Mouse (Mus musculus) liver, adult (tissue): ENCODE data around the gene Exog.

Source experiments
- GATA4 ChIP-seq: IDR thresholded peaks from 2 replicates; pipeline ENCODE4 v1.6.1; 2014; ENCODE audit warnings: mild to moderate bottlenecking, low read length; ENCODE audit not compliant: insufficient replicate concordance

The Exog gene

GRCm38 (mm10) chr9:119444738-119445429 is at the start of gene Exog:
Exog (plus strand) TSS chr9:119444943.
- TF ChIP-seq GATA4: no peak; the same call in 1 of the 2 replicates

- TF ChIP-seq GATA4: no peak; the same call in 1 of the 2 replicates
These were observed 43.4 kb upstream of the Exog start for GRCm38 (mm10) chr9:119401351-119401750.

GRCm38 (mm10) chr9:119401801-119402214 is 42.9 kb upstream of the Exog start, which contains the start of gene Acvr2b:
Acvr2b (plus strand) TSS chr9:119402118.
- no peak for TF ChIP-seq GATA4

GRCm38 (mm10) chr9:119402253-119403235 is 42.2 kb upstream of the Exog start:
- TF ChIP-seq GATA4: no peak

- TF ChIP-seq GATA4: no peak
These were observed 41.5 kb upstream of the Exog start for GRCm38 (mm10) chr9:119403236-119403641.

GRCm38 (mm10) chr9:119404090-119404489 is 40.7 kb upstream of the Exog start:
- no peak for TF ChIP-seq GATA4

- no peak for TF ChIP-seq GATA4
These were observed 36.9 kb upstream of the Exog start for GRCm38 (mm10) chr9:119407884-119408283.

- TF ChIP-seq GATA4: no peak
These were observed 35.7 kb upstream of the Exog start for GRCm38 (mm10) chr9:119408898-119409664.

- TF ChIP-seq GATA4: no peak
These were observed 34.9 kb upstream of the Exog start for GRCm38 (mm10) chr9:119409864-119410263.

GRCm38 (mm10) chr9:119418025-119418424 is 26.7 kb upstream of the Exog start:
- TF ChIP-seq GATA4: no peak

- no peak for TF ChIP-seq GATA4
These were observed 24.8 kb upstream of the Exog start for GRCm38 (mm10) chr9:119419852-119420438.

- no peak for TF ChIP-seq GATA4
These were observed 19.3 kb upstream of the Exog start for GRCm38 (mm10) chr9:119425217-119425975.

- TF ChIP-seq GATA4: no peak
These were observed 18.7 kb upstream of the Exog start for GRCm38 (mm10) chr9:119425976-119426415.

GRCm38 (mm10) chr9:119426483-119426882 is 18.3 kb upstream of the Exog start:
- no peak for TF ChIP-seq GATA4

- TF ChIP-seq GATA4: no peak
These were observed 14.4 kb upstream of the Exog start for GRCm38 (mm10) chr9:119430311-119430710.
